Mouse (Mus musculus): ENCODE measurements around the gene Kcnh1.

DNA sequence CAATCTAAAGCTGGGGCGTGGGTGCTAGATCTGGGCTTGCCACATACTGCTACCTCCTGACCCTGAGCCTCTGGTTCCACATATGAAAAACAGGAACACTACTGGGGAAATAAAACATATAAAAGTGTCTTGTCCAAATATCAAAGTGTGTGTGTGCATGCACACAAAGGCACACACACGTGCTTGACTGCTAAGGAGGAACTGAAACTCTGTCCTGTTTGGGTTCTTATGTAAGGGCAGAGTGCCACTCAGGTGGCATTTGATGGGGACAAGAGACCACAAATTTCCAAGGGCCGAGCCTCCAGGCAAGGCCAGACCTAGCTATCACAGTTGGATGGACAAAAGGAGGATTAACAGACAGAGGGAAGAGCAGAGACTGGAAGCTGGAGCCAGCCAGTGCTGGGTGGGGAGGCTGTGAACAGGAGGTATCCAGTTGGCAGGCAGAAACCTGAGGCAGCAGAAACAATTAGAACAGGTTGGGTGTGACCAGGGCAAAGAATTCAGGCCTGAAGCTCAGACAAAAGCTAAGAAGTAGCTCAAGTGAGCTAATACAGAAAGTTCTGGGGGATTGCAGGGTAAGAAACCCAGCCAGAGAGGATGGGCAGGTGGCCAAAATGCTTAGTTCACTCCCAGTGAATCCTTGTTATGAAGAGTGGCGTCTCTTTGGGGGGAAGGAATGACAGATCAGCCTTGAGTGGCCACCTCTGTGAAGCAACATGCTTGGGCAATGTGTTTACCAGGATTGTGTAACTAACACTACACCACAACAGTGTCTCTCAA, 259.2 kb downstream of the Kcnh1 start:
- TF ChIP-seq CTCF (IDR thresholded peaks at IDR 0.05; ENCODE audit: low read depth) (no peak), EP300 (IDR thresholded peaks at IDR 0.05; ENCODE audit: low read depth) (no peak)

Data from liver, embryonic 14.5 days (tissue).